Mouse (Mus musculus): Measurements from ENCODE around the gene Pomgnt1.

DNA sequence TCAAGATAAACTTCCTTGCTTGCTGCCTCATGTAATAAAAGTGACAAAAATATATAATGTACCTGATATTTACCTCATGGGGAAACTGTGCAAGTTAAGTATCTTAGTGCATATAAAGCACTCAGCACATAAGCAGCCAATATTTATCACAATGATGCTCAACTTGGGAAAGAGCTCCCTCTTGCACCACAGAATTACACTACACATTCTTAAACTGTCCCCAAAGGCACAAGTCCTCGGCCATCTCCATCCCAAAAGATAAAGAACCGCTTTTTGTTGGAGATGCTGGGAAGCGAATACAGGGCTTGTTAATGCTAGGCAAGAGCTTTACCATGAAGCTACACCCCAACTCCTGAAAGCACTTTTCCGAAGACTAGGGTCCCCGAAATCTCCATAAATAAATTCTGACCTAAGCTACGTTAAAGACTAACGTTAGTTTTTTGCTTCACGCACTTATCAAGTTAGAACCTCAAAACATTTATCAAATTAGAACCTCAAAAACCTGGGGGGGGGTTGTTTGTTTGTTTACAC is 49.4 kb upstream of the Pomgnt1 start:
- TF ChIP-seq CTCF (IDR thresholded peaks at IDR 0.05) = peak; percentile 64
- no peak for TF ChIP-seq EP300 (IDR thresholded peaks at IDR 0.05)
